Mouse (Mus musculus) embryonic fibroblast, embryonic 13.5 days (primary cell): ENCODE measurements around the gene Pate2. TPM values are rescaled to one million over a fixed set of nuclear protein-coding genes. Genes with fewer than 3 reads are reported as not detected.

Experiments
- H3K27ac ChIP-seq: 2 replicates; pipeline ENCODE4 v1.5.1; 2012; ENCODE audit warnings: low read length, control low read depth, inconsistent platforms; ENCODE audit not compliant: insufficient read depth
- H3K4me1 ChIP-seq: 2 replicates; pipeline ENCODE4 v1.6.1; 2011; ENCODE audit warnings: low read length; ENCODE audit not compliant: control insufficient read depth, insufficient read depth
- H3K4me3 ChIP-seq: 2 replicates; pipeline ENCODE4 v1.5.1; 2011; ENCODE audit warnings: mild to moderate bottlenecking, control low read depth, low read length; ENCODE audit not compliant: insufficient read depth
- CTCF ChIP-seq: IDR thresholded peaks from 2 replicates; pipeline ENCODE4 v1.5.1; 2011; ENCODE audit warnings: mild to moderate bottlenecking, control low read depth, low read length, moderate library complexity, borderline replicate concordance; ENCODE audit not compliant: insufficient read depth
- POLR2A ChIP-seq: IDR thresholded peaks from 2 replicates; pipeline ENCODE4 v1.6.1; 2011; ENCODE audit warnings: low read depth, mild to moderate bottlenecking, control low read depth, low read length, moderate library complexity
- polyA plus RNA-seq: library from polyadenylated mRNA; stranded (reverse); fragments of >200 nt; gene quantifications from 2 replicates; pipeline ENCODE4 v1.2.4, GENCODE M21; 2011; ENCODE audit warnings: low read depth; ENCODE audit not compliant: missing spikeins, insufficient read length

Pate2 gene
- polyA plus RNA-seq, 1 experiment: 0.23 TPM

- TF ChIP-seq POLR2A (no peak), CTCF (no peak)
- H3K4me3 ChIP-seq: no peak overlapping the region
- H3K4me1 ChIP-seq: no peaks in the 10 kb centered on the region
- no peak overlapping the region for H3K27ac ChIP-seq
Measured at GRCm38 (mm10) chr9:35691924-35692323, 121.8 kb downstream of the Pate2 start.

- H3K4me1 ChIP-seq: no peaks in the 10 kb centered on the region
- no peak for TF ChIP-seq CTCF
- H3K4me3 ChIP-seq: no peak overlapping the region
- no peak overlapping the region for H3K27ac ChIP-seq
Measured at GRCm38 (mm10) chr9:35707265-35707664, 137.2 kb downstream of the Pate2 start.

Other genes with a start within 250 kb of the Pate2 start
- gene Cdon, start 149.2 kb upstream of the Pate2 start, polyA plus RNA-seq: 28.4 and 79.8 TPM in 2 replicates
- not detected in 2 replicates for gene Gm1113, start 52.0 kb upstream of the Pate2 start, polyA plus RNA-seq
- gene Ddx25, start 11.8 kb upstream of the Pate2 start, polyA plus RNA-seq: 0.26 and 0.28 TPM in 2 replicates
- 9.6 and 12.7 TPM in 2 replicates for gene Pus3, start 11.7 kb upstream of the Pate2 start, polyA plus RNA-seq
- 11.2 and 12.9 TPM in 2 replicates for gene Hyls1, start 114 bp downstream of the Pate2 start, polyA plus RNA-seq
- gene Pate4, start 41.7 kb downstream of the Pate2 start, polyA plus RNA-seq: not detected in 2 replicates
- not detected in 2 replicates for gene Pate3, start 77.9 kb downstream of the Pate2 start, polyA plus RNA-seq
- not detected in 2 replicates for gene Pate1, start 117.1 kb downstream of the Pate2 start, polyA plus RNA-seq
- gene Gm17677, start 170.8 kb downstream of the Pate2 start, polyA plus RNA-seq: not detected in 2 replicates
- gene Gm17727, start 207.8 kb downstream of the Pate2 start, polyA plus RNA-seq: not detected in 2 replicates
- not detected in 2 replicates for gene Gm27235, start 219.8 kb downstream of the Pate2 start, polyA plus RNA-seq
- gene D730048I06Rik, start 219.8 kb downstream of the Pate2 start, polyA plus RNA-seq: not detected in 2 replicates